Mouse (Mus musculus) naive thymus-derived CD4-positive, alpha-beta T cell, adult 2 months (primary cell): ENCODE results near the gene Slc16a8.

Experiments used
- DNase-seq: peaks from one replicate; pipeline ENCODE4 v3.0.0-alpha.2; 2011; ENCODE audit warnings: low read depth

Slc16a8 gene

GRCm38 (mm10) chr15:79254661-79255060 is at the start of gene Slc16a8:
Gene Slc16a8, minus strand, starts transcription at chr15:79254761.
- no peak for DNase-seq

GRCm38 (mm10) chr15:79303725-79304124 is 49.2 kb upstream of the Slc16a8 start:
- no peak for DNase-seq

GRCm38 (mm10) chr15:79299563-79300155 is 45.1 kb upstream of the Slc16a8 start:
- DNase-seq = no peak

- DNase-seq = no peak
Observed at GRCm38 (mm10) chr15:79298553-79298952, 44.0 kb upstream of the Slc16a8 start.

- DNase-seq = no peak
Observed at GRCm38 (mm10) chr15:79292779-79293178, 38.2 kb upstream of the Slc16a8 start.

GRCm38 (mm10) chr15:79290340-79290739 is 35.8 kb upstream of the Slc16a8 start:
- no peak for DNase-seq

GRCm38 (mm10) chr15:79289441-79289840 is 34.9 kb upstream of the Slc16a8 start:
- no peak for DNase-seq

GRCm38 (mm10) chr15:79288387-79288786 is 33.8 kb upstream of the Slc16a8 start:
- no peak for DNase-seq

GRCm38 (mm10) chr15:79287091-79287490 is 32.5 kb upstream of the Slc16a8 start:
- DNase-seq = no peak

GRCm38 (mm10) chr15:79286141-79286540 is 31.6 kb upstream of the Slc16a8 start:
- no peak for DNase-seq

GRCm38 (mm10) chr15:79285399-79285798 is 30.8 kb upstream of the Slc16a8 start, which contains the start of gene Baiap2l2:
Gene Baiap2l2, minus strand, starts transcription at chr15:79285537.
- no peak for DNase-seq

- DNase-seq = no peak
Observed at GRCm38 (mm10) chr15:79283371-79283770, 28.8 kb upstream of the Slc16a8 start.

- no peak for DNase-seq
Observed at GRCm38 (mm10) chr15:79282434-79282833, 27.9 kb upstream of the Slc16a8 start.

GRCm38 (mm10) chr15:79281389-79281788 is 26.8 kb upstream of the Slc16a8 start:
- DNase-seq = peak; percentile 68

GRCm38 (mm10) chr15:79280850-79281249 is 26.3 kb upstream of the Slc16a8 start:
- DNase-seq = peak; percentile 26

- peak; percentile 72 for DNase-seq
Observed at GRCm38 (mm10) chr15:79280209-79280608, 25.6 kb upstream of the Slc16a8 start.

- no peak for DNase-seq
Observed at GRCm38 (mm10) chr15:79277728-79278127, 23.2 kb upstream of the Slc16a8 start.

- no peak for DNase-seq
Observed at GRCm38 (mm10) chr15:79273020-79273419, 18.5 kb upstream of the Slc16a8 start.

- peak; percentile 86 for DNase-seq
Observed at GRCm38 (mm10) chr15:79271124-79271746, 16.7 kb upstream of the Slc16a8 start.

GRCm38 (mm10) chr15:79270317-79271123 is 16.0 kb upstream of the Slc16a8 start:
- peak; percentile 93 for DNase-seq

GRCm38 (mm10) chr15:79268521-79268920 is 14.0 kb upstream of the Slc16a8 start:
- DNase-seq = no peak

- peak; percentile 61 for DNase-seq
Observed at GRCm38 (mm10) chr15:79265384-79265783, 10.8 kb upstream of the Slc16a8 start.

GRCm38 (mm10) chr15:79263726-79264125 is 9.2 kb upstream of the Slc16a8 start:
- DNase-seq = no peak
